Mouse (Mus musculus): ENCODE results near the gene Dlk1.
"Not testable (repeated sequence)": the region's sequence is repeated elsewhere in the genome, so short reads cannot be mapped to it uniquely, and the experiment has no call there.

Dlk1 gene

DNA sequence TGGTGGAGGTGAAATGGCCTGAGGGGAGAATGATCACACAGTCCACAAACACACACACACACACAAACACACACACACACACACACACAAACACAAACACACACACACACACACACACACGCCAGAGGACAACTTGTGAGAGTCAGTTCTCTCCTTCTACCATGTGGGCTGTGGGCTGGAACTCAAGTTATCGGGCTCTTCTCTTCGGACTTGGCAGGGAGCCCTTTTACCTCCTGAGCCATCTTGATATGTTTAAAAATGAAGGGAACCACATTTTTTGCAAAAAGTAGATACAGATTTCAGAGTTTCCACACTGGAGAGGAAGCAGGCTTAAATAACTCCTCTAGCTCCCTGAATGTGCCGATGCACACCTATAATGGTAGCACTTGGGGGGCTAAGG lies 22.9 kb downstream of the Dlk1 start:
- no peak for DNase-seq

DNA sequence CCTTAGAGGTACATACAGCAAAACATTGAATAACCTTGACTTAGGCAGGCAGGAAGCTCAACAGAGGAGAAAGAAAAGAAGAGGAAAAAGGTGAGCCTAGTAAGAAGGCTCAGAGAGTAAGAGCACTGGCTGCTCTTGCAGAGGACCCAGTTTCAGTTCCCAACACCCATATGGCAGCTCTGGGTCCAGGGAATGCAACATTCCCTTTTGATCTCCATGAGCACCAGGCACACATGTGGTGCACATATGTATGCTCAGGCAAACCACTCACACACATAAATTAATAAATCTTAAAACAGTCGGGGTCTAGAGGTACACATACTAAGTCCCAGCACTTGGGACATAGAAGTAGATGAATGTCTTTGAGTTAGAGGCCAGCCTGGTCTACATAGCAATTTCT lies 33.9 kb downstream of the Dlk1 start:
- not testable (repeated sequence) for DNase-seq

DNA sequence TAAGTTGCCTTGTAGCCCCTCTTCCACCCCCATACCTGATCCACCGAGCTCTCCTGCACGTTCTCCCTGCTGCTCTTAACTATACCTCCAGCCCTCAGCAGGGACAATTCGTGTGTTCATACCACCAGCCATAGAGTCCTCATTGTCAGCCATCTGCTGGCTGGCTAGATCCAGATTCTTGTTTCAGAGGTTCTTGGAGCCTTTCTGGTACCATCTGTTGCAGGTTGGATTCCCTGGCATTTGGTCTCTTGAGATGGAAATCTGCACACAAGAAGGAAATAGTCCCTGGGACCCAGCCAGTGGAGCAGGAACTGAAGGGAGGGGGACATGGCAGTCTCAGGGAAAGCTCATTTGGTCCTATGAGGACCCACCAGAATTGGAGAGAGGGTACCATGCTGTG lies 39.1 kb downstream of the Dlk1 start:
- DNase-seq = no peak

DNA sequence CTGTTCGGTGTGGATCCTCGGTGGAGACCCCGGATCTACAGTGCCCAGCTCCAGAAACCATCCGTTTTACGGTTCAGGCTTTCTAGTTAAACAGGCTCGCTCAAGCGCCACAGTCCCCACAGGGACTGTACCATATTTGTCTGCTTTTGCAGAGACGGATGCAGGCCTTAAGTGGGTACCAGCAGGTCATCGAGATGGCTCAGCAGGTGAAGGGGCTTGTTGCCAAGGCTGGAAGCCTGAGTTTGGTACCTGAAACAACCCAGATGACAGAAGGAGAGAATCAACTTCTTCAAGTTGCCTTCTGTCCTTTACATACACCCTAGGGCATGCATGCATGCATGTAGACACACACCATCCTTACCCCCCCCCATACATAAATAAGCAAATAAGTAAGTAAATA lies 40.8 kb downstream of the Dlk1 start:
- DNase-seq = no peak

DNA sequence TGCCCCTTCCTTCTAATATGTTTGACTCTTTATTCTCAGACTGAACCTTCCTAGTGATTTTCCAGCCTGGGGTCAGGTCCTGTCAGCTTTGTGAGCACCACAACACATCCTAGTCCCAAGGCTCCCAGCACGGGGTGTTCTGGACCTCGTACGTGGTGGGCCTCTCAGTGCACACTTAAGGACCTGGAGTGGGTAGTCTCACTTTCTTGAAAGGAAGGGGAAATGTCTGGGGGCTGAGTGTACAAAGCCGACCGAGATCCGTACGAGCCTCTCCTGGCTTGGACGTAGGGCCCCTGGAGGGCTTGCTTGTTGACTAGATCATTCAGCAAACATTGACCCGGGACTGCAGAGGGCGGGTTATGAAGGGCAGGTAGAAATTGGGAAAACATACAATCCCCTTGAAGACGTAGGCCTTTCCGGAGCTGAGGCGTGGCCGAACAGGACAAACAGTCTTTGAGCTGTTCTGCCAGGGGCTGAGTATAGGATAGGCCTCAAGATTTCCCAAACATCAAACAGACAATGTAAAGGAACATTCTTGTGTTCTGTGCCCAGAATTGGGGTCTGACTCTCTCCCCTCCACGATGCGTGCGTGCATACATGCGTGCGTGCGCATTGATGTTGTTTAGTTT lies 42.5 kb downstream of the Dlk1 start:
- no peak for DNase-seq

DNA sequence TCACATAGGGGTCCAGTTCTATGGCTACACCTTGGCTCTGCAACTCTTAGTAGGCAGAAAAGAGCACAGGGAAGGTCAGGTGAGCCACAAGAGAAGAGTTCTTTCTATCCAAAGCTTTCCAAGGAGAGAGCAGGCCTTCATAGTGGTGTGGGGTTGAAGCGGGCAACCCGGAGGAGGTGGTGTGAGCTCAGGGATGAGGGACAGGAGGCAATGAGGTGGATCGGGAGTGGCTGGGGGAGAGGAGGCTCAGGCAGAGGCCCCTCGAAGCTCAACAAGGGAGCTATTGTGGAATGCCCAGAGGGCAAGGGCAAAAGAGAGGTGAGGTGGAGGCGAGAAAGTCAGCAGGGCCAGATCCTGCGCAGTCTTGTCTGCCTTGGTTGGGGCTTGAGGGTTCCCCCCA lies 43.8 kb downstream of the Dlk1 start:
- no peak for DNase-seq

DNA sequence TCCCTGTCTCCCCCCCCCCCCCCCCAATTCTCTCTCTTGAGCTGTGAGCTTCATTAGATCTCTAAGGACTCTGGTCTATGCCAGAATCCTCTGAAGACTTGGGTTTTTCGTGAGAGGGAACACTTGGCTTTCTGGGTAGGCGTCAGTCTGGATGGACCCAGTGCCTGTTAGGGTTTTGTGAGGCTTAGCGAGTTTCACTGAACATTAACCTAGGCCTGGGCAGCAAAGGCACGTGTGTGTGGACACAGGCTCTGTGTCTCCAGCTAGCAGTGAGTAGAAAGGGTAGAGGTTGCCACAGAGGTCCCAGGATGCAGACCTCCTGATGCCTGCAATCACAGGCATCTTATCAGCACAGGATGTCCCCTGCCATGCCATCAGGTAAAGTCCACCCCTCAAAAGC lies 48.4 kb downstream of the Dlk1 start:
- DNase-seq = no peak

DNA sequence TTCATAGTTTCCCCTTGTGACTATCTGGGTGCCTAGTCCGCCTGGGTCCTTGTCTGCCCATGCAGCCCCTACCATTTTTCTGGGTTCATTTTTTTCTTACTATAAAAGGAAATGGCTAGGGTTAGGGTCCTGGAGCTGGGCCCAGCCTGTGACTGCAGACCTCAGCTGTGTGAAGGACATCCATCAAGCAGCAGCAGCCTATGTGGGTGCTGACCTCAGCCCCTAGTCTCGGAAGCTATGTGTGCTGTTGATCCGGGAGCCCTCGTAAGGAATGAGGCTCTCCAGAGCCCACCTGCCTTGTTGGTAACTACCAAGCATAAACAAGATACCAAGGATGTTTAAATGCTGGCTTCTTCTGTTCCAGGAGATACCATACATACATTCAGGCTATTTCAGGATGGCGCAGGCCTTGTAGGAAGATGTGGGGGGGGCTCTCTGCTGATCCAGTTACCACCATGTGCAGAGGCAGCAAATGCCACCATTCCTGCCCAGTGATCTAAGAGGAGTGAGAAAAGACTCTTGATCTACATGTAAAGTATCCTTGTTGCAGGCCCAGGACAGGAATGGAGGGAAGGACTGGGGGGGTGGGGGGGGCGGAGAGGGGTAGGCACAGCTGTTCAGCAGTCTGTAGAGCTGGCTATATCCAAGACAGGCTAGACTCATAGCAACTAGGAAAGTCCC lies 49.9 kb downstream of the Dlk1 start:
- no peak for DNase-seq

DNA sequence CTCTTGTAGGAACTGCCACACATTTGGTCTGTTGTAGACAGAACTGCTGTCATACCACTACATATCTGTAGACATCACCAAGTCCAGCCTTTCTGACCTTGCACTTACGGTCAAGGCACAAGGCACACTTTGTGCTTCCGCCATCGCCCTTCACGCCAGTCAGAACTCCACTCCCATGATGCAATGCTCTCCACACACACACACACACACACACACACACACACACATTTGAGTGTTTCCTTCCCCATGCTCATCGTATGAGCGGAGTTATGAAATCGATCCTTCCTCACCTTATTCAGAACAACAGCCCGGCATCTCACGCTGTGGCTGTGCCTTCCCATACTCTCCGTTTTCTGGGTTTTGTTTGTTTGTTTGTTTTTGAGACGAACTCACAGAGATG lies 55.1 kb downstream of the Dlk1 start:
- DNase-seq = no peak

DNA sequence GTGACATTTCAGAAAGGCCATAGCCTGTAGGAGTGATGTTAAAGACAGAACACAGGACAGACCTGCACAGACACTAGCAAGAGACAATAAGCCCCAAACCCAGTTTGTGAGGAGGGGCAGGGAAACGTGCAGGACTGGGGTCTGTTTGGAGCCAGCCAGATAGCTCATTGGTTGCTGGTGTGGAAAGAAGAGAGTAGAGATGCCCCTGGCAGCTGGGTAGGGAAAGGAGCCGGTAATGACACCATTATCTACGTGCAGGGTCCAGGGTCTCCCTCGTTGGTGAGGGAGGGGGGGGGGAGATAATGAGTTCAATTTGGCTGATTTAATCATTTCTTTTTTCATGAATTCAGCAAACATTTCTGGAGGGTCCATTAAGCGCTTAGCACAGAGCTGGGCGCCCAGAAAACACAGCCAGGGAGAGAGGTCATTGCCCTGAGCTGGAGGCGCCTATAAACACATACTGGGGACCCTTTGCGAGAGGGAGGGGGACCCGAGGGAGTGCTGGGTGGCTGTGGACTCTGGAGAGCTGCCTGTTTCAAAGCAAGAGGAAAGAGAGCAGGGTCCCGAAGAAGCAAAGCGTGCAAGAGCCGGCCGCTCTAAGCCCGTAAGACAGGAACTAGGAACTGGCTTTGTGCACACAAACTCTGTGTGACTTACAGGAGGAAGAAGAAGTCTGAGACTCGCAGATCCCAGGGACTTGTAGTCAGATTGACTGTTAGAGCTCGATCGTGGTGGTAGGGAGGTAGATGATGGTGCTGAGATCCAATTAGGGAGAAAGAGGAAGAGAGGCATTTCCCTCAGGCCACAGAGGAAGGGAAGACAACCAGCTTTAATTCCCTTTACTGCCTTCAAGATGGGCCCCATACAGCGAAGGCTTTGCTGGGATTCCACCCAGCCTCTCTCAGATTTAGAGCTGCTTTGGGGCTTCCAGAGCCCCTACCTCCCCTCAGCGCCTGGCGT lies 56.2 kb downstream of the Dlk1 start:
- DNase-seq = no peak

DNA sequence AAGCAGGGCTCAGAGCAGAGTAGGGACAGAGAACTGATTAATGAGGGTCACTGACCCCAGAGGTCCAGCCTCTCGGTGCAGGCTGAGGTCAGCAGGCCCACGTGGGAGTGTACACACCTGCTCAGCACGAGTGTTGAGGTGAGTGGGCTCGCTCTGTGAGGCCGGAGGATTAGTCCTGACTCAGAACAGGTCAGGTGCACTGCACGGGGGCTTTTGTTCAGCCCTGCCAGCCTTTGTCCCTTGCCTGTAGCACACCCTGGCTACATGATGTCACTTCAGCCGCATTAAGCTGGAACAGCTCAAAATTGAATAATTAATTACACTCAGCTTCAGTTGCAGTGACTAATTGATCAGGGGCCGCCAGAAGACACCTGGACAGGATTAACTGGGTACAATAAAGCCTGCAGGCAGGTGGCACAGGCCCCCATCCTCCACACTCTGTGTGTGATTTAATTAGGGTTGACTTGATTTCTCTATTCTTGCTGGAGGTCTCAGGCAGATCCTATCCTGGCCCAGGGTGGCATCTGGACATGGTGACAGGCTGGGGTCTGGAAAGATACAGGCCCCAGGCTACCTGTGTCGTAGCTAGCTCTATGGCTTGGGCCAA lies 57.0 kb downstream of the Dlk1 start:
- DNase-seq = no peak

DNA sequence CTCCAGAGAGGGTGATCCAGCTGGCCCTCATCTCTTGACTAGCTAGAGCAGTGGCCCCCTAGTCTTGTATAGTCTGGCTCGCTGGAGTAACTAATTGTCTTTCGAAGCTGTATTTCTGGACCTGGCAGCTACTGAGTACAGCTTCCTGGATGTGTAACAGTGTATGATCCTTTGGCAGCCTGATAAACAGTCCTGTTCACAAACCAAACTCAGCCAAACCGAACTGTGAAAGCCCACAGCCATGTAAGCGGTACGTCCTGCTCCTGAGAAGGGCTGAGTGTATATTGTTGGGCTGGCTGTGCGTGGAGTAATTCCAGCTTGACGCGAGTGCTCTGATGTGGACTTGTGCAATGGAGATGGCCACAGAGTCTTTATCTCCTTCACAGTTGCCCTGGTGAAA lies 57.6 kb downstream of the Dlk1 start:
- no peak for DNase-seq

DNA sequence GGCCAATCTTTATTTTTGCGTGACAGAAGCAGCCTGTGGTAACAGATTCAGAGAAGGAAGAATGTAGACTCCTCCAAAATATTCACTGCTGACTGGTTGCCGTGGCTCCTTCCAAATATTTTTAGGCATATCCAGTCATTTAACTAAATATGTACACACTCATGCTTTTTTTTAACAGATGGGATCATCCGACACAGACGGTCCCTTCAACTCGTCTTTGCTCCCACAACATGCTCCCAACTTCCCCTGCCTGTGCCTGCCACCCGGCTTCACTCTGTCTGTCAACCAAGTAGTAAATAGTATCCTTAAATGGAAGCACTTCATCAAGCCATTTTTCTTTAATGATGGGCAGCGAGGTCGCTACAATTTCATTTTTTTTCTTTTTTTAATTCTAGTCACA lies 58.8 kb downstream of the Dlk1 start:
- no peak for DNase-seq

DNA sequence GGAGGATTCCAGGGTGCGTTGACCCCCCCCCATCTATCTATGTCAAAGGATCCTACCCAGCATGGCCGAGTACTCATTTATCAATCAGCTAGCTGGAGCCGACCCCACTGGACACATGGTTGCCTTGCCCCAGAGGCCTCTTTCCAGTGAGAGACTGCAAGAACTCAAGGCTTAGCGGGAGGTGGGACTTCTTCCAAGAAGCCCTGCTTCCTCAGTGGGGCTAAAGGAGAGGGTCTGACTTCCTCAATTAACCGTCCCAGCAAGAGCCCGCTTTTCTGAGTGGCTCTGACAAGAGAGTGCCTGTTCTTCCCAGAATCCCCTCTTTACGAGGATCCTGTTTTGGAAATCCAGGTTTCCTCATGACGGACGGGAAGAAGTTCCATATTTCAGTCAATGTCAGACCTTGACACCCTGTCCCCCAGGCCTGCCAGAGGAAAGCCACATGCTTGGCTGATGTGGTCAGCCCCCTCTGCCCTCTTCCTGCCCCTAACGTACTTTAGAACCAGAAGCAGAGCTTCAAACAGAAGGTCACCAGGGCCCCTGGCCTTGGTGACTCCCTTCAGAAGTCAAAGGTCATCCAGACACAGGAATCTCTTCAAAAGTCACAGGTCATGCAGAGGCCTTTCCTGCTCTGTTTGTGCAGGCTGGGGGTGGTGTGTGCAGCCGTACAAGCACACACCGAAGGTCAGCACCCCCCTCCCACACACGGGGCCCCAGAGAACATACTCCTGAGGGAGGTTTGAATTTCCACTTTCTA lies 59.7 kb downstream of the Dlk1 start:
- DNase-seq = no peak

Data from thymus, postnatal 14 days (tissue).